Mouse (Mus musculus) small intestine, adult 2 months (tissue): ENCODE data around the gene Tuba1a.

ENCODE experiments used
- CTCF ChIP-seq: fragments of 200-500 bp; IDR thresholded peaks from 2 replicates; pipeline ENCODE4 v1.5.1; 2012; ENCODE audit warnings: low read depth, mild to moderate bottlenecking, control low read depth, inconsistent platforms, low read length, moderate library complexity, mixed read lengths; ENCODE audit not compliant: insufficient replicate concordance, insufficient read length; ENCODE audit errors: extremely low read depth
- POLR2A ChIP-seq: fragments of 200-500 bp; IDR thresholded peaks from 2 replicates; pipeline ENCODE4 v1.6.1; 2012; ENCODE audit warnings: low read depth, mild to moderate bottlenecking, control low read depth, inconsistent platforms, low read length, moderate library complexity

DNA sequence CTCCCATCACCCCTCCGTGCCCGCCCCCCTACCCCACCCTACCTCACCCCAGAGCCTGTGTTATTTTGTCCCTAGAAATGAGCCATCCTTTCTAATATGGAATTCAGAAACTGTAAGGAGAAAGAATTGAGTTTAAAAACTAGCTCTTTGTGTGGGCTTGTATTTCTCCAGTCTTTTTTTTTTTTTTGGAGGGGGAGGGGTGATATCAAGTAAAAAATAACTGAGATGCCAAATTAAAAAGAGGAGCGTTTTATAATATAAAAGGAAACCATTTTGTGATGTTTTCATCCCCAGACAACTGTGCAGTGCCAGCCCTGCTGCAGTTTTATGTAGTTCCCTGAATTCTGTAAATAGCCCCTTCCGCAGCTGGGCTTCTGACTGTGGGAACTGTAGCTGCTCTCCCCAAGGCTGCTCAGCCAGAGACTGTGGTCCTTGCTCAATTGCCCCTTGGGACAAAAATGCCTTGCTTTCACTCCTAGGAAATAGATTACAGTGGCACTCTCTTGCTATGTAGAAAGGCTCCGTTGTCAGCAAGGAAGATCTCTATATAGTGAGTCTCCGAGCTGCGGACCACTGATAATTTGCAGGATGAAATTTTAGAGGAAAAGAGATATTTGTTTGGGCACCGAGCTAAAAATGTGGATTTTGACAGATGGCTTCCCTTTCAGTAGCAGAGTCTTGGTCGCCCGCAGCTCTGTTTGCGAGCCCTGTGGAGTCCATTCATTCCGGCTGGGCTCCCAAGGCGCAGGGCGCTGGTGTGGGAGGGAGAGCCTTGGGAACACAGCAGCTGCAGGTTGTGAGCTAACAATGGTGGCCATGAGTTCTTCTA is 1.1 kb upstream of the Tuba1a start:
- no peak for TF ChIP-seq CTCF
- no peak for TF ChIP-seq POLR2A
